Mouse (Mus musculus): Measurements from ENCODE around the gene Wrnip1.

The Wrnip1 gene

DNA sequence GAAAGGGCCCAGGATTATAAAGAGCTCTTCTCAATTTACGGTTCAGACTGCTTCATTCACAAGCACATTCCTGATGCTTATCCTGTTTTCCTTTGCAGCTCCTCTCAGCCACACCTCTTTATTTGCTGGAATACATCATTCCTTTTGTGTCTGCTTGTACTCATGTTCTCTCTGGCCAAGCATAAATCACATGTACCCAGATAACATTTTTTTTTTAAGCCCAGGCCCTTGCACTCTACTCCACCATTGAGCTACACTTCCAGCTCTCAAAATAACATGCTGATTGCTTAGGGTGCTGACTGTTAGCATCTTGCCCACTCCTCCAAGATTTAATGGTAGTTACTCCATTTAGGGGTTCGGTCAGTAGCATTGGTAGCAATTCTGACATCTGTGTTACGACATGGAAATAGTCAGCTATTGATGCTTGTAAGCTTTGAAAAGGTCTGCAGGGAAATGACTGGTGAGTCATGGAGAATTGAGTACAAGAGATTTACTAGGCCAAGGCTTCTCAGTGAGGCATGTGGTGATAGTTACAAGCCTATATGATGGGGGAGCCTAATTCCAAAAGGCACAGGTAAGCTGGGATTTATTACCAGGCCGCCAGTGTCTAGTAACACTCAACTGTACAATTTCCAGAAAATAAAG, 2.0 kb downstream of the Wrnip1 start:
- ATAC-seq (ENCODE audit: insufficient number of reproducible peaks, low FRiP score, low TSS enrichment) = no peak

DNA sequence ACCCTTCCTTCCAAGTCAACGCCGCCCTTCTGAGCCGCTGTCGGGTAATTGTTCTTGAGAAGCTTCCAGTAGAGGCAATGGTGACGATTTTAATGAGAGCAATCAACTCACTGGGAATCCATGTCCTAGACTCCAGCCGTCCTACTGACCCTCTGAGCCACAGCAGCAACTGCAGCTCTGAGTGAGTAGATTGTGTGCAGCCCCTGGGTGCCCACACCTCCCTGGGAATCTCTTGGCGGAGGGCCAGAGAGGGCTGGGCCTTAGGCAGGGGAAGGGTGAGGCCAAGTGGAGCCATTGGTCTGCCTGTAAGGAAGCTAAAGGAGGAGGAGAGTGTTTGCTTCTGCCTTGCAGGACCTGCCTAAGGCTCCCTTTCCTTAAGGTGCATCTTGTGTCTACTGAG, 5.0 kb downstream of the Wrnip1 start:
- no peak for ATAC-seq (ENCODE audit: insufficient number of reproducible peaks, low FRiP score, low TSS enrichment)

DNA sequence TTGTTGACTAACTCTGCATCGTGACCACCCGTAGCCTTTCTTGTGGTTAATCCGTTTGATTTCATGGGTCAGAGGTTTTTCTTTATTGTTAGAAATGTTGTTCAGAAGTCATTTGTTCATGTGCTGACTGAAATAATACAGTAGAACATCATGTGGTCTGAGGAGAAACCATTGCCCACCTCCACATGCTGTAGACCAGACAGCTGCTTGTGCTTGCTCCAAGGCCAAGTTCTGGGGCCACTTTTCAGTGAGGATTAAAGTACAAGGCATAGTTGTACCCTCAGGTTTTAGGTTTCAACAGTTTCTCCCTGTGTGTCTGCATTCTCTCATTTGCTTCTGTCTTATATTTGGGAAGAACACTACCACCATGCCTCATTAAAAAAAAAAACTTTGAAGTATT, 5.8 kb downstream of the Wrnip1 start:
- no peak for ATAC-seq (ENCODE audit: insufficient number of reproducible peaks, low FRiP score, low TSS enrichment)

DNA sequence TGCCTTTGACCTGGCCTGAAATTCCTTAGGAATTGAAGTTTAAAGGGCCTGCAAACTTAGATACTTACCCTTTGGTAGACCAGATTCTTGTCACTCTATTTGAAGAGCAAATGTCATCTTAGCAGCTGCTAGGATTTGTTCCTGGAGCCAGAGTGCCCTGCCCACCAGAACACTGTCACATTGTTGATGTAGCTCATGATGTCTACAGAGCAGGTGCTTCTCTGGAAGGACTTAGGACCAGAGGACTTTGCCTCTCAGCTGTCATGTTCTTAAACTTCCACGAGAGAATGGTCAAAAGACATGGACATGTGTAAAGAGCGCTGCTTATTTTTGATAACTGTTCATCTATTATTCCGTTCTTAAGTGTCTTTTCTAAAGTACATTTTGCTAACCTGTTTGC, 17.4 kb downstream of the Wrnip1 start:
- ATAC-seq (ENCODE audit: insufficient number of reproducible peaks, low FRiP score, low TSS enrichment) = no peak

DNA sequence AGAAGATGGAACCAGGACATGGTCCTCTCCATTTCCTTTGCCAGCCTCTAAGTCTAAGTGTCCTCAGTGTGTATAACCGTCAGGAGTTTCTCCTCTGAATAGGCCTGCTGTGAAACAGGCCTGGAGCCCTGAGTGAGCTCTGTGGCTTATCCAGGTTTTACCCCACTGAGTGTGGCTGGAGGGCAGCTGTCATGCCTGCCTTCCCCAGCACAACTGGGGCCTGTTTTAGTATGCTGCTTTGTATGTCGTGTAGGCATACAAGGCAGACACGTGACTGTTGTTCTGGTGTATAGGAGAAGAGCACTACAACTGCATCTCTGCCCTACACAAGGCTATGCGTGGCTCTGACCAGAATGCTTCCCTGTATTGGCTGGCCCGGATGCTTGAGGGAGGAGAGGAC, 18.1 kb downstream of the Wrnip1 start:
- ATAC-seq (ENCODE audit: insufficient number of reproducible peaks, low FRiP score, low TSS enrichment) = no peak

DNA sequence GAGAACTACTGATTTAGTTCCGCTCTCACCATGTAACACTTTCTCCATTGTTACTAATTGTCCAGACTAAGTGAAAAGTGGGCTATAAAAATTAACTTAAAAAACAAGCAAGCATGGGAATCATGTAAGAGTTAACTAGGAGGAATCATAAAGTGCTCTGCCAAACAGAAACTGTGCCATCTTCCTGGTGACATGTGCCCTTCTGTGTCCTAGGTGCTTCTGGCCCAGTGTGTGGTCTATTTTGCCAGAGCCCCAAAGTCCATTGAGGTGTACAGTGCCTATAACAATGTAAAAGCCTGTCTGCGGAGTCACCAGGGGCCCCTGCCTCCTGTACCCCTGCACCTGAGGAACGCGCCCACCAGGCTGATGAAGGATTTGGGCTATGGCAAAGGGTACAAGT, 19.8 kb downstream of the Wrnip1 start:
- ATAC-seq (ENCODE audit: insufficient number of reproducible peaks, low FRiP score, low TSS enrichment) = no peak

- no peak for ATAC-seq (ENCODE audit: insufficient number of reproducible peaks, low FRiP score, low TSS enrichment)
These were observed 21.3 kb downstream of the Wrnip1 start for GRCm38 (mm10) chr13:32823126-32823525.

GRCm38 (mm10) chr13:32824377-32825330, 22.8 kb downstream of the Wrnip1 start:
- ATAC-seq (ENCODE audit: insufficient number of reproducible peaks, low FRiP score, low TSS enrichment) = no peak

GRCm38 (mm10) chr13:32825546-32825945, 23.7 kb downstream of the Wrnip1 start:
- no peak for ATAC-seq (ENCODE audit: insufficient number of reproducible peaks, low FRiP score, low TSS enrichment)

- no peak for ATAC-seq (ENCODE audit: insufficient number of reproducible peaks, low FRiP score, low TSS enrichment)
These were observed 25.4 kb downstream of the Wrnip1 start for GRCm38 (mm10) chr13:32827111-32827822.

GRCm38 (mm10) chr13:32827951-32828350, 26.1 kb downstream of the Wrnip1 start:
- ATAC-seq (ENCODE audit: insufficient number of reproducible peaks, low FRiP score, low TSS enrichment) = 0 out of 2 replicates have a peak, but pooled peaks have one; percentile 41

GRCm38 (mm10) chr13:32828886-32829285, 27.0 kb downstream of the Wrnip1 start:
- ATAC-seq (ENCODE audit: insufficient number of reproducible peaks, low FRiP score, low TSS enrichment) = no peak

DNA sequence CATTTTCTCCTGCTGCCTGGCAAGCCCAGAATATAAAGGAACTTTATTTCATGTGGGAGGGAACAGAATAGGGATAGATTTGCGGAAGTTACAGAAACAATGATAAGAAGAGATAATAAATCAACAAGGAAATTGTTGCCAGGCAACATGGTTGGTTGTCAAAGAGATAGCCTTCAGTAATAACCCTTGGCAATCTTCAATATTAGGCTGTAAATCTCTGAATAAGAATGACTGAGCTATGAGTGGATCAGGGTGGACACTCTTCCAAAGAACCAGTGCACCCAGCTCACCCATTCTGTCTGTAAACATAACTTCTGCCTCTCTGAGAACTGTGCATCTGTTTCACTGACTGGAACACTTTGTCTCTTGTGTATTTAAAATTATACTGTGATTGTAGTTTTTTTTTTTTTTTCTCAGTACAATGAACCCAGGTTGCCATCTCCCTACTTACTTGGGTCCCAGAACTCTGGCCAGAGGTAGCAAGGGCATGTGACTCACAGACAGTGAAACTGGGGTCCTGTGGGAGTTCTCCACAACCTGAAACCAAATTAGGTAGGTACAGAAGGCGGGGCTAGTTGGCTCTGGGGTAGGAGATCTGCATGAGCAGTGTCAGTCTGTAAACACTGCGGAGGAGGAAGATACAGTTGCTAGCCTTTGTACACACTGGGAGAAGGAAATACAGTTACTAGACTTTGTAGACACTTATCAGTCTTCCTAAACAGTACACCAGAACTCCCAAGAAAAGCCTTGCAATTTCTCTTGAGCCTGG, 29.9 kb downstream of the Wrnip1 start:
- no peak for ATAC-seq (ENCODE audit: insufficient number of reproducible peaks, low FRiP score, low TSS enrichment)

GRCm38 (mm10) chr13:32832776-32833175, 30.9 kb downstream of the Wrnip1 start:
- ATAC-seq (ENCODE audit: insufficient number of reproducible peaks, low FRiP score, low TSS enrichment) = no peak

- ATAC-seq (ENCODE audit: insufficient number of reproducible peaks, low FRiP score, low TSS enrichment) = no peak
These were observed 31.4 kb downstream of the Wrnip1 start for GRCm38 (mm10) chr13:32833237-32833636.

DNA sequence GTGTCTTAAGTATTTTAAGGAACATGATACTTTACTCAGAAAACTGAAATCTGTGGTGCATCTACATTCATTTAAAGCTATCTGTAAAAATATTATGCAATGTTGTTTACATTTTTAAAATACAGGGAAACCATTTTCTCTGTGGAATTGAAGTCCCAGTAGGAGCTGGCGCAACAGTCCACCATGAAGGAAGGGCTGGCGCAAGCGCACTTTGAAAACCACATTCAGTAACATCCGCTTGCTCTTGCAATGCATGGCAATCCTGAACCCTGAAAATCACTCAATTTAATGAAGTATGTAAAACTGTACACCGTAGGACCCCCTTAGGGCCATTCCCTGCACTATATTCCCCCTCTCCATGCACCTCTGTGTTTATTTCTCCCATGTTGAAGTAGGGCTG, 32.7 kb downstream of the Wrnip1 start:
- ATAC-seq (ENCODE audit: insufficient number of reproducible peaks, low FRiP score, low TSS enrichment) = no peak

DNA sequence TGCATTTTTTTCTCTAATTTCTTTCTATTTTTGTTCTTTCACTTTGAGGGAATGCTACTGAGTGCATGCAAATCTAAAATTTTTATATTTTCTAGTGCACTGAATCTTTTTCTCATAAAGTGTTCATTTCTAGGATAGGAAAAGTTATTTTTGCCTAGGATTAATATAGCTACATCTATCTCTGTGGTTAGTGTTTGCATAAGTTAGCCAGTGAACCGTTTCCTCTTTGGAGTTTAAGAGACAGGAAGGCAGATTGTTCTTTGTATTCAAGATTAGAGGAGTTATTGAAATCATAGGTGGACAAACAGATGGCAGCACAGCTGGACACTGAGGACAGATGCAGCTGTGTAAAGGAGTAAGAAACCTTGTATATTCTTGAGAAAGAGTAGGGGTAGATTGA, 37.5 kb downstream of the Wrnip1 start:
- ATAC-seq (ENCODE audit: insufficient number of reproducible peaks, low FRiP score, low TSS enrichment) = no peak

GRCm38 (mm10) chr13:32841349-32841748, 39.5 kb downstream of the Wrnip1 start:
- no peak for ATAC-seq (ENCODE audit: insufficient number of reproducible peaks, low FRiP score, low TSS enrichment)

DNA sequence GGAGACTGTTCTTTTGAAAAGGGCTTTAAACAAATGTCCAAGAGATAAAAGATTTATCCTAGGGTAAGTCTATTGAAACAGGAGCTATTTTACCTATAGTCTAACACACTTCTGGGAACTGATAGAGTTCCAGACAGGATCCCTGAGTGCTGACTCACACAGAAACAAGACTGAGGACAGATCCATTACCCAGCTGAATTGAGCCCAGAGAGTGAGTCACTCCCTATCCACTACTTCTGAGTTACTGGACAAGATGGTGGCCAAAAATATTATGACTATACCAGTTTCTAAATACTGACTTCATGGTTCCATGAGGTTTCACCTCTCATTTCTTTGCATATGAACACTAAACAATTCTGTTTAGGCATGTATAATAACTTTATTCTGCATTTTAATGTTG, 44.4 kb downstream of the Wrnip1 start:
- ATAC-seq (ENCODE audit: insufficient number of reproducible peaks, low FRiP score, low TSS enrichment) = no peak

DNA sequence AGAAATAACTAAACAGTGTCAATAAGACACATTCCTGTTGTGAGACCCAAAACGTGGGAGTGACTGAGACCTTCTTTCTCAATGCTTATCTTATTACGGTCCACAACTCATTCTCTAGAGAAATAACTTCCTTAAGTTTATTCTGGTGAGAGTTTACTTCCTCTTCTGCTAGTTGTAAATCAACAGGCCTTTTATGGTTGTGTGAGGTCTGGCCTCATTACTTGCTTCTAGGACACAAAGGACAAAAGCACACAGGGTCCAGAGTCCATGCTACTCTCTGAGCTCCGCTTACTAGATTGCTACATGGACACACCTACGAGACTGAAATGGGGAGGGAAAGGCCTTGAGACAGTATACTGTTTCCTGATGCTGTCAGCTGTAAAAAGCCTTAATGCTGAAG, 47.3 kb downstream of the Wrnip1 start:
- ATAC-seq (ENCODE audit: insufficient number of reproducible peaks, low FRiP score, low TSS enrichment) = no peak

Measured in cerebellum, adult (tissue).